Mouse (Mus musculus) left cerebral cortex, adult 11 months (tissue): Measurements from ENCODE around the gene Cflar.

Experiments
- DNase-seq: peaks from one replicate; pipeline ENCODE4 v3.0.0; 2022; ENCODE audit warnings: low spot score

Cflar gene

DNA sequence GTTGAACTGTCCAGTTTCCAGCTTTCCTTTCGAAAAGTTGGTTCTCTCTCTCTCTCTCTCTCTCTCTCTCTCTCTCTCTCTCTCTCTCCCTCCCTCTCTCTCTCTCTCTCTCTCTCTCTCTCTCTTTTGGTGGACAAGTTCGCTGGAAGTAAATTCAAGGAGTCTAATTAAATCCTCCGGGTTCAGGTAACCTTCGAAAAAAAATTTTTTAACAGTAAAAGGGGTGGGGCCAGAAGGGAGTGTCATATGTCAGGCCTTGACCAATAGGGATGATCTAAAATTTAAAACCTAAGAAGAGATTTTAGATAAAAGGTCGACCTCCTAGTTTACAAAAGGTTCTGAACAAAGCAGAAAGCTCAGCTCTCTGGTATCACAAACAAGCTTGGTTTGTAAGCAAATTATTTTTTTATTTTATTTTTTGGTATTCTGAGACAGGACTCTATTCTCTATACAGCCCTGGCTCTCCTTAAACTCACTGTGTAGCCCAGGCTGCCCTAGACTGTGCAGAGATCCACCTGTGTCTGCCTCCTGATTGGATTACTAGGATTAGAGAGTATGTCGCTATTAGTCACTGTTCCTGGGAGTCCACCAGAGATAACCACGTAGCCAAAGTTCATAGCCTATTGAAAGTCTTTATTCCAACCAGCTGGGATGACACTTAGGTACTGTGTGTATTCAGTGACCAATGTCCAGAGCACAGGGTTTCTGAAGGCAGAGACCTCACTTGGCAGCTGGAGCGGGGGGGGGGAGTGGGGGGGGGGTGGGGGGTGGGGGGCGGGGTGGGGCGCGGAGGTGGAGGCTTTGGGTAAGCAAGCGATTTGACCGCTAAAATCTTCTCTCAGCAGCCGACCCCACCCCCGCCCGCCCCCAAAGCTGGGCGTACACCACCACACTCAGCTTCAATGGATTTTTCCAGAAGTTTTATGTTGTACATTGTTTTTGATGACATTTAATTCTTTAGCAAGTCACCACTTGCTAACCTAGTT lies 1.1 kb downstream of the Cflar start:
- no peak for DNase-seq

DNA sequence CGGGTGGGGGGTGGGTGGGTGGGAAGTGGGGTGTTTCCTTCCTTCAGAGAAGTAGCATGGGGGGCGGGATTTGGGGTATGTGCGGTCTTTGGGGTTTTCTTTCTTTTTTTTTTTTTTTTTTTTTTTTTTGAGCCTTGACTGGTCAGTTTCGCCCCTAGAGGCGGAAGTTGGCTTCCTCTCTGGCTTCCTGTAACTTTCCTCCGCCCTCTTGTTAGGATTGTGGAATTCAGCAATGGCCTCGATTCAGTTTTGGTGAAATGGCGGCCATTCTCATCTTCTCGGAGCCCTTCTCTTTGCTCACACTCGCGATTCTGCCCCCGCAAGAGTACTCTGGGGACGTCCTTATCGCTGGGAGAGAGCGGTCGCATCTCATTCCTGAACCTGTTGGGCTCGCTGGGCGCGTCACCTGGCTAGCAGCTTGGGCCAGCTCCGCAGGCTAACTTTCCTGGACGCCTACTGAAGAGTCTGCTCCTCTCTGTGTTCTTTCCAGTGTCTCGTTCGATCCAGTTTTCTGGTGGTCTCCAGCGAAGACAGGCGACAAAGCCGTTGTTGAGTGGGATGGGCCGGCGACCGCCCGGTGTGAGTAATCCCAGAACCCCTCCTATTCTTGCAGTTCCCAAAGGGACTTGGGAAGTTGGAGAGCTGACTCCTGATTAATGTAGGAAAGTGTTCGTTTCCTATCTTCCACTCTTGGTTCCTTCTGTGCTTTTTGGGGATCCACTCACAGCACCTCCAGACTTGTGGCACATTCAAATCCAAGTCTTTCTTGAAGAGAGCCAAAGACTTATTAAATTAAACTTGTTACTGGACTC lies 2.0 kb downstream of the Cflar start:
- no peak for DNase-seq

- DNase-seq, result no peak
These were observed 2.6 kb downstream of the Cflar start for GRCm38 (mm10) chr1:58713893-58714231.

- no peak for DNase-seq
These were observed 3.1 kb downstream of the Cflar start for GRCm38 (mm10) chr1:58714361-58714760.

- no peak for DNase-seq
These were observed 4.2 kb downstream of the Cflar start for GRCm38 (mm10) chr1:58715536-58715935.

DNA sequence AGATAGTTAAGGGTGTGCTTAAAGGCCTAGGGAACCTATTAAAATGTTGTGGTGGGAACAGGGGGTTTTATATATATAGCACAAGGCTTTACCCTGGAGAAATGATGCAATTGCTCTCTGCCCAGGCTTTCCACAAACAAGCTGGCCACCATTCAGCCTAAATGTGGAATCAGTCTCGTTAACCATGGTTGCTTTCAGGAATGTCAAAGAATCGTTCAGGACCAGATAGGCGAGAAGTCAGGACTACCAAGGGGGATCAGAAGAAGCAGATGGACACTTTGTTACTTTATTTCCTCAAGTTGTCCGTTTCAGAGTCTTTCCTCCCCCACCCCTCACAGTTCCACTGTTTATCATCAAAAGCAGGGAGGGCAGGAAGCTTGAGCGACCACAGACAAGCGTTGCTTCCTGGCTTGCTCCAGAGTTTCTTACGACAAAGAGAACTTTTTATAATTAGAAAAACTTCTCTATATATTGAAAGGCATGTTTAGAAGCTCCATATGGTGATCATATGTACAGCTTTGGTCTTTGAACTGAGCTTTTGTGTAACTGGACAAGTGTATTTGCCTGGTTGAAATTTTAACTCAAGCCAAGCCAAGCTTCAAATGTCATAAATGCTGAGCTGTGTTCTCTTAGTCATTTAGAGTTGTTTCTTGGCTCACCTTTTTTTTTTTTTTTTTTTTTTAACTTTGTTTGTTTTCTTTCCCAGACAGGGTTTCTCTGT lies 5.0 kb downstream of the Cflar start:
- DNase-seq, result no peak

DNA sequence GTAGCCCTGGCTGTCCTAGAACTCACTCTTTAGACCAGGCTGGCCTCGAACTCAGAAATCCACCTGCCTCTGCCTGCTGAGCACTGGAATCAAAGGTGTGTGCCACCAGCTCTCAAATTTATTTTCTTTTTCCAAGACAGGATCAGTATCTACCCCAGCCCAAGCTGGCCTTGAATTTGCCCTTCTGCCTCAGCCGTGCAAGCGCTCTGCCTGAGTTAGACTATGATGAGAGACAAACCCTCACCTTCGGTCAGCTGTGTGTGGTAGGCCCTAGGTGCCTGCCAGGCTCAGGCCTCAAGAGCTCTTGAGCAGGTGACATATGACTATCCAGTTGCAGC lies 5.5 kb downstream of the Cflar start:
- DNase-seq, result no peak

GRCm38 (mm10) chr1:58717589-58718270 lies 6.4 kb downstream of the Cflar start:
- no peak for DNase-seq

GRCm38 (mm10) chr1:58719356-58719945 lies 8.1 kb downstream of the Cflar start:
- no peak for DNase-seq

- DNase-seq, result no peak
These were observed 8.8 kb downstream of the Cflar start for GRCm38 (mm10) chr1:58720090-58720489.

DNA sequence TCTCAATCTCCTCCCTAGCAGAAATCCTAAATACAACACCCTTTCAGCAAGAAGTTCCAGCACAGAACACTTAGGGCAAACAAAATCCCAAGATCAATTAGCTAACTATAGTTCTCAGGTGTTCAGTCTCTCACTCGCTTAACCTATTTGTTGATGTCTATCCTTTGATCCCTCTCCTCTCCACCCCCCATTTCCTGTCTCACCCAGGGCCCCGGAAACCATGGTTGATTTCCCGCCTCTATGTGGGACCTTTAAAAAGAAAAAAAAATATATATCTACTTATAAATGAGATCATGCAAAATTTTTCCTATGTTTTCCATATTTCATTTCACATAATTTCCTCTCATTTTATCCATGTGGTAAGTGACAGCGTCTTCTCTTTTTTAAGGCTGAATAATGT lies 9.7 kb downstream of the Cflar start:
- no peak for DNase-seq

DNA sequence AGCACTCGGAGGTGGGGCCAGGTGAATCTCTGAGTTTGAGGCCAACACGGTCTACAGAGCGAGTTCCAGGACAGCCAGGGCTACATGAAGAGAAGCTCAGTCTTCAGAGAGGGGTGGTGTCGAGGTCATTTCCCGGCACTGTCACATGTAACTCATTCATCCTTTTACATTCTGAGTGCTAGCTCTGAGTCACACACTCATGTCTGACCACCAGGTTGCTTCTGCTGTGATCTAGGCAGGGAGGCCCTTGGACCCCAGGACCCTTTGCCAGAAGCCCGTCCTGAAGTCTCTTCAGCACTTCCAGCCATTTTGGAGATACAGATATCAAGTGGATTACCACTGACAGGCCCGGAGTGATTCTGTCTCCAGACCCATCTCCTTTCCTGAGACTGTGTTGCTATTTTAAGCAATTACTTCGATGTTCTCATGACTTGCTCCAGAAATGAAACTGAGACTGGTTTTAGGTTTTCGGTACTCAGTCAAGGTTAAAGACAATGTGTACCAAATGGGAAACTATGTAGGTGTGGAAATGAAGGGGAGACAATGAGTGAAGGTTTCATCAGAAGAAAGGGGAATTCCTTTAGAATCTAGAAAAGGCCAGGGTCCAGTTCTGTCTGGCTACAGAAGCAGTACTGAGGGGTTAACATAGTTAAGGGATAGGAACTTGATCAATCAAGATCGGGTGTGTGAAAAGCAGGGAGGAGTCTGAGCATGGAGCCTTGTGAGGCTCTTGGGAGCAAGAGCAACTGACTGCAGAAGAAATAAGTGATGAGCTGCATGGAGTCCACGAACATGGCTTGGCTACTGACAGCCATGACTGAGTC lies 11.0 kb downstream of the Cflar start:
- DNase-seq, result no peak

DNA sequence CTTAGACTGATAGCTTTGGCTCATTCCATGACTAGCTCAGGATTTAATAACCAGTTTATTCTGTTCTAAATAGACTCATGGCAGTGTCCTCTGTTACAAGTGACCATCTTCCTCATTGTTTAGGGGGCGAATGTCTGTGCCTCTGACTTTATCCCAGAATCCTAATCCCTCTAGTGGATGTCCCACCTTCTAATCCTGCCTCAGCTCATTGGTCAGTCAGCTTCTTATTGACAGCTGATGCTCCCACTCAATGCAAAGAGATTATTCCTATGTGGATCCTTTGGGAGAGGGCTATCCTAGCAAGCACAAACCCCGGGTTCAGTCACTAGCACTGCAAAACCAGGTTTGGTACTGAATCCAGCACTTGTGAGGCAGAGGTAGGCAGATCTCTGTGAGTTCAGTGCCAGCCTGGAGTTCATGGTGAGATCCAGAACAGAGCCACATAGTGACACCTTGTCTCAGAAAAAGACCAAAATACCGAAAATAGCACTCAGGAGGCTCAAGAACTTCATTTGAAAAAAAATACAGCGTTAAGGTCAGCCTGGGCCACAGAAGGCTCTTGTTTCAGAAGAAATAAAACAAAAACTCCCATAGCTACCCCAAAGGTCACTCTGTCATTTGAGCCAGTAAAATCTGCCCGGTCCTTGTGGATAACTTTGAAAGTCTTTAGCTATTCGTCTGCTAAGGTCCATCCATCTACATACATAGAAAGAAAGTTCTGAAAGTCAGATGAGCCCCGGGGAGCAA lies 11.9 kb downstream of the Cflar start:
- no peak for DNase-seq

DNA sequence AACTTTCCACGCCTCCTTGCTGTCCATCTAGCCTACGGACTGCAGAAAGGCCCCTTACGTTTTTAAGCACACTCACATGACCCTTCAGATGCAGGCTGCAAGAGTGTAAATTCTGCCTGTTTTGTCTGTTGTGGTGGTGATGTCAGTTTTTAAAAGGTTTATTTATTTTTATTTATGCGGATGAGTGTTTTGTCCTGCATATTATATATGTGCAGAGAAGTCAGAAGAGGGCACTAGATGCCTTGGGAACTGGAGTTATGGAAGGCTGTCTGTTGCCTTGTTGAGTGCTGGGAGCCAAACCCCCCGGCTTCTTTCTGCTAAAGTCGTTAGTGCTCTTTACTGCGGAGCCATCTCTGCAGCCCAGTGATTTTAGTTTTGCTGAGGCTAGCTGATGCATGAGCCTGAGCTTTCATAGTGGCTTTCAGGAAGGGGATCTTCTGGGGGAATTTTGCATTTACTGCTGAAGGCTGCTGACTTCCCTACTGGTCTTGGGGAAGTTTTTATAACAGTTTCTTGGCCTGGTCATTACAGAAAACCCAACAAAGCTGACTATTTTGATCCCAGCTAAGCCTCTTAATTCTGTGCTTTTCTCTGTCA lies 12.6 kb downstream of the Cflar start:
- no peak for DNase-seq

GRCm38 (mm10) chr1:58724533-58724932 lies 13.2 kb downstream of the Cflar start:
- no peak for DNase-seq

DNA sequence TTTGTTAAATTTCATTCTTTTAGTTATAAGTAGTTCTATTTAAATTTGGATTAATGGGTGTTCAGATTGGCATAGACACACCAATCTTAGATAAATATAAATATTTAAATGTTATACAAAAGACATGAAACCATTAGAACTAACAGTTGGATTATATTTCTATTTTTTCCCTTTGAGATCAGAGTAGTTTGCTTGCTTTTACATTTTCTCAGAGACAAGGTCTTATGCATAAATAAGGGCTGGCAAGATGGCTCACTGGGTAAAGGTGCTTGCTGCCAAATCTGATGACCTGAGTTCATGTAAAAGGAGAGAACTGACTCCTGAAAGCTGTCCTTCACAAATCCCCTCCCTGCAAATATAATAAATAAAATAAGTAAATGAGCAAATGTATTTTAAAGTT lies 13.8 kb downstream of the Cflar start:
- no peak for DNase-seq

DNA sequence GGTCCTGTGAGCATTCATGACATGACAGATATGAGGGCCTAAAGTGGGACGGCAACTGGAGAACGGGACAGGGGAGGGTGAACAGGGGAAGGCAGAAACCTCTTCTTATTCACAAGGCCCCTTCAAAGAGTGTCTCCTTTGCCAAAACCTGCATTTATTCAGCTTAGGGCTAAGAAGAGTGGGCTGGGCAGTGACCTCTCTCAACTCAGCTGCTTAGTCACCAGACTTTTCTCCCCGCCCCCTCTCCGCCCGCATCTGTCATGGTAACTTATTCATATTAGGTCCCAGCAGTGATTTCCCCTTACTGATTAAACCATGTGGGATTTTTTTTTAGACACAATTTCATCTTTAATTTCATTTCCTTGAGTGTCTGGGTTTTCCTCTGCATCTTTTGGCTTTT lies 14.5 kb downstream of the Cflar start:
- no peak for DNase-seq

GRCm38 (mm10) chr1:58727019-58727746 lies 15.9 kb downstream of the Cflar start:
- no peak for DNase-seq
